Mouse (Mus musculus) intestine, embryonic 14.5 days (tissue): ENCODE data around the gene Traf3ip1. TPM values are rescaled to one million over a fixed set of nuclear protein-coding genes. Genes with fewer than 3 reads are reported as not detected.

Experiments used
- ATAC-seq: fragments of 200-750 bp; cut with Nextera tagmentation; replicated peaks from 2 replicates; pipeline ENCODE4 v1.8.0; 2017; ENCODE audit warnings: low read depth, moderate number of reproducible peaks, moderate TSS enrichment, moderate library complexity; ENCODE audit not compliant: low FRiP score, low TSS enrichment
- DNase-seq: peaks from one replicate; pipeline ENCODE4 v3.0.0-alpha.2; 2018; ENCODE audit warnings: low spot score
- H3K27ac ChIP-seq: fragments of 300-500 bp; sonication (generic); 2 replicates; pipeline ENCODE4 v1.5.1; 2014; ENCODE audit warnings: low read depth, mild to moderate bottlenecking, control low read depth
- H3K27me3 ChIP-seq: fragments of 300-500 bp; sonication (generic); replicated peaks from 2 replicates; pipeline ENCODE4 v1.6.1; 2014; ENCODE audit warnings: low read length, control low read depth; ENCODE audit not compliant: control insufficient read depth, insufficient read depth
- H3K36me3 ChIP-seq: fragments of 300-500 bp; sonication (generic); 2 replicates; pipeline ENCODE4 v1.6.1; 2014; ENCODE audit warnings: low read length, control low read depth; ENCODE audit not compliant: control insufficient read depth, insufficient read depth
- H3K4me1 ChIP-seq: fragments of 300-500 bp; sonication (generic); replicated peaks from 2 replicates; pipeline ENCODE4 v1.6.1; 2014; ENCODE audit warnings: low read length, control low read depth, mixed read lengths; ENCODE audit not compliant: control insufficient read depth, insufficient read depth
- H3K4me2 ChIP-seq: fragments of 300-500 bp; sonication (generic); 2 replicates; pipeline ENCODE4 v1.6.1; 2014; ENCODE audit warnings: low read length
- H3K4me3 ChIP-seq: fragments of 300-500 bp; sonication (generic); 2 replicates; pipeline ENCODE4 v1.5.1; 2014; ENCODE audit warnings: low read depth, low read length, control low read depth, mixed read lengths
- H3K9ac ChIP-seq: fragments of 300-500 bp; sonication (generic); 2 replicates; pipeline ENCODE4 v1.6.1; 2014; ENCODE audit warnings: mild to moderate bottlenecking, low read length
- H3K9me3 ChIP-seq: fragments of 300-500 bp; sonication (generic); 2 replicates; pipeline ENCODE4 v1.6.1; 2016; ENCODE audit warnings: low read length, control low read depth; ENCODE audit not compliant: control insufficient read depth
- WGBS: fragments of 180-500 bp; shearing (Covaris S2); extraction: QIAGEN DNeasy Blood & Tissue Kit; methylation state at CpG from one replicate; pipeline ENCODE4 v1.1.7; 2014; 5-methylcytosine and 5-hydroxymethylcytosine counted together
- polyA plus RNA-seq: library from polyadenylated mRNA; unstranded; fragments of >200 nt; fragmentation: Nextera tagmentation; extraction: Ambion mirVana; gene quantifications from 2 replicates; pipeline ENCODE4 v1.2.1, GENCODE M21; 2014

Traf3ip1 gene
- polyA plus RNA-seq, 1 experiment from 2014 or later, result 5.9 TPM

DNA sequence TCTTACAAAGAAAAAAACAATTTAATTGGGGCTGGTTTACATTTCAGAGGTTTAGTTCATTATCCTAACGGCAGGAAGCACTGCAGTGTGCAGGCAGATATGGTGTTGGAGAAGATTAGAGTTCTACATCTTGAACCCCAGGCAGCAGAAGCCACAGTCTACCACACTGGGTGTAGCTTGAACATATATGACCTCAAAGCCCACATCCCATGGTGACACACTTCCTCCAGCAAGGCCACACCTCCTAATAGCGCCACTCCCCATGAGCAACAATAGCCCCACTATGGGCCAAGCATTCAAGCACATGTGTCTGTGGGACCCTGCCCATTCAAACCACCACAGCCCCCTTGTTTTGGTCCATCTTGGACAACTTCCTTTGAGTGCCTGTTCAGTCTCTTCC is 72.8 kb downstream of the Traf3ip1 start:
- Histone ChIP-seq H3K36me3 (no peaks in the 10 kb centered on the region), H3K4me3 (no peak overlapping the region), H3K27me3 (no peaks in the 10 kb centered on the region), H3K9me3 (no peaks in the 10 kb centered on the region), H3K27ac (no peak overlapping the region), H3K9ac (no peak overlapping the region), H3K4me2 (no peak overlapping the region), H3K4me1 (no peaks in the 10 kb centered on the region)
- ATAC-seq (no peak), DNase-seq (no peak)
- 77% methylated on average over 2 of the region's 2 CpGs for WGBS

DNA sequence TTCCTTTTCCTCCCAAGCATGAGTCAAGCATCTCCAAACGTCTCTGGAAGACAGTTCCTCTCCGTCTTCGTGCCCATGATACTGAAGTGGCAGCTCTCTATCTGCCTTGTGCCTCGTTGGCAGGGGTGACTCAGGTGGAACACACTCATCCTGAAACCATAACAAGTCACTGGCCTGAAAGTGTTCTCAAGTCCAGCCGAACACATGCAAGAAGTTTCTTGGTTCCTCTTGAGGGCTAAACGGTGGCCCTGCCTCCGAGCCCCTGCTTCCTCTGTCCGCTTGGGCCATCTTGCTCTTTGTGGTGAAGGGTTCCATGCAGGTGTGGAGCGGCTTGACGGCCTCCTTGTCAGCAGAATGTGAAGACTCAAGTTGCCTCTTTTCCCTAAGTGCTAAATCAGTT is 78.0 kb downstream of the Traf3ip1 start:
- peaks cover 2% of the 10 kb centered on the region; the same call in 1 of the 2 replicates for H3K4me1 ChIP-seq
- no peak overlapping the region for H3K9ac ChIP-seq
- no peaks in the 10 kb centered on the region for H3K36me3 ChIP-seq
- H3K27ac ChIP-seq, result no peak overlapping the region
- no peaks in the 10 kb centered on the region for H3K27me3 ChIP-seq
- DNase-seq (no peak), ATAC-seq (no peak)
- 75% methylated on average over 10 of the region's 10 CpGs for WGBS
- H3K4me3 ChIP-seq, result no peak overlapping the region
- H3K9me3 ChIP-seq, result no peaks in the 10 kb centered on the region
- H3K4me2 ChIP-seq, result no peak overlapping the region

DNA sequence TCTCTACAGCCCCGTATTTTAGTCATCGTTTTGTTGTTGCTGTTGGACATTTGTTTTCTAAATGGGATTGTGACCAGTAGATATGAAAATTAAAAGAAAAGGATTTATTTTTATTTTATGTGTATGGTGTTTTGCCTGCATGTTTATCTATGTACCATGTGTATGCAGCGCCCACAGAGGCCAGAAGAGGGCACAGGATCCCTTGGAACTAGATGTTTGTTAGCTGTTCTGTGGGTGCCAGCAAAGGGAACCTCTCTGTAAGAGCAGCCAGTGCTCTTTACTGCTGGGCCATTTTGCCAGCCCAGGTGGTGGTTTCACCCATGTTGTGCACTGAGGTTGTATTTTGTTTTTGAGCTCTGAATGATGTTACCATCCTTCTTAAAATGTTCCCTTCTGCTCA is 79.8 kb downstream of the Traf3ip1 start:
- H3K4me3 ChIP-seq, result no peak overlapping the region
- H3K36me3 ChIP-seq, result no peaks in the 10 kb centered on the region
- no peak overlapping the region for H3K9ac ChIP-seq
- H3K27me3 ChIP-seq, result no peaks in the 10 kb centered on the region
- no peak for ATAC-seq
- H3K9me3 ChIP-seq, result no peaks in the 10 kb centered on the region
- H3K4me2 ChIP-seq, result no peak overlapping the region
- peak; percentile 69 for DNase-seq
- H3K27ac ChIP-seq, result no peak overlapping the region
- WGBS, result 66% methylated on average over 3 of the region's 3 CpGs
- H3K4me1 ChIP-seq, result peaks cover 16% of the 10 kb centered on the region

DNA sequence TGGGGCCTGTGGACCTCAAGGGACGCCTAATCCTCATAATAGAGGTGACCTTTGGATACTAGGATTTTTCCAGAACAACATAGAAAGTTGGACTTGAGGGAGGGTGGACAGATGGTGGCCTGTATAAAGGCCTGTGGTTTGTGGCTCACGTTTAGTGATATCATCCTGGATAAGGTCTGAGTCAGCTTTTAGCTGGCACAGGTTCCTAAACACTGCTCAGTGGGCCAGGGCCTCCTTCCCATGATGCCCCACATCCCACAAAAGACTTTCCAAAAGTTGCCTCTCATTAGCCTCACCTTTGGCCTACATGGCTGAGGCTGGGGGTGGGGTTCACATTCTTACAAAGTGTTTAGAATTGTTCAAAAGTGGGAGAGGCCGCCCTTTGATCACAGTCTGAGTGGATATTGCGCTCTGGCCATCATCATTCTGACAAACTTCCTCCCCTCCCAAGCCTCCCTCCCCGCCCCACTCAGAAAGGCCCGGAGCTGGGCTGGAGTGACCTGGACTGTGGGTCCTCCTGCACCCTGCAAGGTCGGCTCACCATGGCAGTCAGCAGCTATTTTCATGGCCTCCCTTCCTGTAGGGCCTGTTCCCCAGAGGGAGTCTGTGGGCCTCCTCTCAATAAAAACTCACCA is 83.6 kb downstream of the Traf3ip1 start:
- 0 out of 2 replicates have a peak overlapping the region, but pooled peaks have one; percentile 5 for H3K27ac ChIP-seq
- no peaks in the 10 kb centered on the region for H3K36me3 ChIP-seq
- no peak overlapping the region for H3K4me2 ChIP-seq
- no peak overlapping the region for H3K4me3 ChIP-seq
- 33% methylated on average over 7 of the region's 7 CpGs for WGBS
- H3K4me1 ChIP-seq, result peaks cover 22% of the 10 kb centered on the region
- ATAC-seq (peak; percentile 60), DNase-seq (peak; percentile 71)
- no peaks in the 10 kb centered on the region for H3K9me3 ChIP-seq
- no peak overlapping the region for H3K9ac ChIP-seq
- H3K27me3 ChIP-seq, result no peaks in the 10 kb centered on the region

Other genes with a start within 250 kb of the Traf3ip1 start
- gene Ube2f, start 244.3 kb upstream of the Traf3ip1 start, polyA plus RNA-seq, result 69.9 and 71.6 TPM in 2 replicates
- gene Scly, start 196.3 kb upstream of the Traf3ip1 start, polyA plus RNA-seq, result 13.5 and 16.9 TPM in 2 replicates
- gene Espnl, start 172.6 kb upstream of the Traf3ip1 start, polyA plus RNA-seq, result not detected in 2 replicates
- 0.44 and 0.85 TPM in 2 replicates for gene Klhl30, start 143.6 kb upstream of the Traf3ip1 start, polyA plus RNA-seq
- 10.8 and 10.9 TPM in 2 replicates for gene Erfe, start 128.2 kb upstream of the Traf3ip1 start, polyA plus RNA-seq
- gene Ilkap, start 95.8 kb upstream of the Traf3ip1 start, polyA plus RNA-seq, result 135 and 147 TPM in 2 replicates
- 79.3 and 84.4 TPM in 2 replicates for gene Hes6, start 80.6 kb upstream of the Traf3ip1 start, polyA plus RNA-seq
- 5.9 and 6.7 TPM in 2 replicates for gene Per2, start 35.3 kb upstream of the Traf3ip1 start, polyA plus RNA-seq
- 6.2 and 7.3 TPM in 2 replicates for gene Asb1, start 45.9 kb downstream of the Traf3ip1 start, polyA plus RNA-seq